Mouse (Mus musculus): ENCODE data around the gene Arhgap29. TPM values are rescaled to one million over a fixed set of nuclear protein-coding genes. Genes with fewer than 3 reads are reported as not detected.

The Arhgap29 gene
- polyA plus RNA-seq, 1 experiment from 2014 or later, result 18.0 TPM

- 62% methylated on average over 6 of the region's 6 CpGs for WGBS
- Histone ChIP-seq H3K4me3 (replicated peaks) (no peak overlapping the region), H3K27me3 (replicated peaks) (peaks cover 12% of the 10 kb centered on the region; the same call in 1 of the 2 replicates), H3K4me2 (no peak overlapping the region), H3K27ac (replicated peaks) (no peak overlapping the region), H3K4me1 (peaks cover 13% of the 10 kb centered on the region), H3K36me3 (no peaks in the 10 kb centered on the region), H3K9me3 (replicated peaks) (no peaks in the 10 kb centered on the region), H3K9ac (replicated peaks) (no peak overlapping the region)
- no peak for ATAC-seq (ENCODE audit: low FRiP score)
These were observed 2.2 kb upstream of the Arhgap29 start for GRCm38 (mm10) chr3:121950139-121950538.

GRCm38 (mm10) chr3:121951116-121951515 lies 1.2 kb upstream of the Arhgap29 start:
- H3K27me3 ChIP-seq (replicated peaks), result peaks cover 12% of the 10 kb centered on the region
- no peak overlapping the region for H3K9ac ChIP-seq (replicated peaks)
- H3K27ac ChIP-seq (replicated peaks), result no peak overlapping the region
- WGBS, result 91% methylated on average over 2 of the region's 2 CpGs
- H3K36me3 ChIP-seq, result no peaks in the 10 kb centered on the region
- no peak overlapping the region for H3K4me2 ChIP-seq
- no peak for ATAC-seq (ENCODE audit: low FRiP score)
- H3K4me1 ChIP-seq, result peaks cover 13% of the 10 kb centered on the region
- H3K9me3 ChIP-seq (replicated peaks), result no peaks in the 10 kb centered on the region
- H3K4me3 ChIP-seq (replicated peaks), result no peak overlapping the region

- peak overlapping the region; percentile 86 for H3K4me2 ChIP-seq
- H3K4me3 ChIP-seq (replicated peaks), result peak overlapping the region; percentile 58
- H3K27me3 ChIP-seq (replicated peaks), result peaks cover 12% of the 10 kb centered on the region
- ATAC-seq (ENCODE audit: low FRiP score), result peak; percentile 94
- peak overlapping the region; percentile 58 for H3K9ac ChIP-seq (replicated peaks)
- H3K27ac ChIP-seq (replicated peaks), result no peak overlapping the region
- no peaks in the 10 kb centered on the region for H3K36me3 ChIP-seq
- peaks cover 13% of the 10 kb centered on the region for H3K4me1 ChIP-seq
- WGBS, result under 1% methylated on average over 36 of the region's 44 CpGs
- H3K9me3 ChIP-seq (replicated peaks), result no peaks in the 10 kb centered on the region
These were observed 700 bp downstream of the Arhgap29 start for GRCm38 (mm10) chr3:121953049-121953432.

GRCm38 (mm10) chr3:121953433-121954161 lies 1.3 kb downstream of the Arhgap29 start:
- H3K27me3 ChIP-seq (replicated peaks), result peaks cover 12% of the 10 kb centered on the region
- H3K9me3 ChIP-seq (replicated peaks), result no peaks in the 10 kb centered on the region
- H3K4me1 ChIP-seq, result peaks cover 13% of the 10 kb centered on the region
- no peaks in the 10 kb centered on the region for H3K36me3 ChIP-seq
- peak overlapping the region; percentile 58 for H3K4me3 ChIP-seq (replicated peaks)
- ATAC-seq (ENCODE audit: low FRiP score), result peak; percentile 55; the same call in 1 of the 2 replicates
- H3K27ac ChIP-seq (replicated peaks), result no peak overlapping the region
- H3K9ac ChIP-seq (replicated peaks), result peak overlapping the region; percentile 58
- peak overlapping the region; percentile 86 for H3K4me2 ChIP-seq
- WGBS, result 1% methylated on average over 51 of the region's 53 CpGs

- Histone ChIP-seq H3K4me3 (replicated peaks) (peak overlapping the region; percentile 58), H3K9me3 (replicated peaks) (no peaks in the 10 kb centered on the region), H3K9ac (replicated peaks) (no peak overlapping the region), H3K27ac (replicated peaks) (no peak overlapping the region), H3K4me1 (peaks cover 13% of the 10 kb centered on the region), H3K4me2 (peak overlapping the region; percentile 86), H3K36me3 (no peaks in the 10 kb centered on the region), H3K27me3 (replicated peaks) (peaks cover 12% of the 10 kb centered on the region)
- no peak for ATAC-seq (ENCODE audit: low FRiP score)
- 53% methylated on average over 2 of the region's 2 CpGs for WGBS
These were observed 2.1 kb downstream of the Arhgap29 start for GRCm38 (mm10) chr3:121954421-121954820.

- 98% methylated on average over 4 of the region's 4 CpGs for WGBS
- peaks cover 12% of the 10 kb centered on the region for H3K27me3 ChIP-seq (replicated peaks)
- no peak overlapping the region for H3K4me3 ChIP-seq (replicated peaks)
- no peaks in the 10 kb centered on the region for H3K9me3 ChIP-seq (replicated peaks)
- no peak overlapping the region for H3K9ac ChIP-seq (replicated peaks)
- no peak overlapping the region for H3K27ac ChIP-seq (replicated peaks)
- no peak overlapping the region for H3K4me2 ChIP-seq
- no peaks in the 10 kb centered on the region for H3K36me3 ChIP-seq
- peaks cover 13% of the 10 kb centered on the region for H3K4me1 ChIP-seq
- no peak for ATAC-seq (ENCODE audit: low FRiP score)
These were observed 3.2 kb downstream of the Arhgap29 start for GRCm38 (mm10) chr3:121955527-121955926.

- no peak overlapping the region for H3K9ac ChIP-seq (replicated peaks)
- no peak overlapping the region for H3K4me2 ChIP-seq
- H3K4me3 ChIP-seq (replicated peaks), result no peak overlapping the region
- H3K36me3 ChIP-seq, result no peaks in the 10 kb centered on the region
- 88% methylated on average over 7 of the region's 7 CpGs for WGBS
- peaks cover 13% of the 10 kb centered on the region for H3K4me1 ChIP-seq
- H3K27me3 ChIP-seq (replicated peaks), result peaks cover 12% of the 10 kb centered on the region
- ATAC-seq (ENCODE audit: low FRiP score), result no peak
- H3K9me3 ChIP-seq (replicated peaks), result no peaks in the 10 kb centered on the region
- no peak overlapping the region for H3K27ac ChIP-seq (replicated peaks)
These were observed 4.4 kb downstream of the Arhgap29 start for GRCm38 (mm10) chr3:121956789-121957188.

GRCm38 (mm10) chr3:121957606-121958344 lies 5.4 kb downstream of the Arhgap29 start:
- 82% methylated on average over 2 of the region's 2 CpGs for WGBS
- Histone ChIP-seq H3K36me3 (no peaks in the 10 kb centered on the region), H3K4me1 (peaks cover 13% of the 10 kb centered on the region), H3K9ac (replicated peaks) (no peak overlapping the region), H3K27ac (replicated peaks) (no peak overlapping the region), H3K27me3 (replicated peaks) (peaks cover 8% of the 10 kb centered on the region), H3K4me2 (no peak overlapping the region), H3K4me3 (replicated peaks) (no peak overlapping the region), H3K9me3 (replicated peaks) (no peaks in the 10 kb centered on the region)
- ATAC-seq (ENCODE audit: low FRiP score), result no peak

GRCm38 (mm10) chr3:121964173-121964572 lies 11.8 kb downstream of the Arhgap29 start:
- Histone ChIP-seq H3K36me3 (no peaks in the 10 kb centered on the region), H3K27me3 (replicated peaks) (no peaks in the 10 kb centered on the region), H3K27ac (replicated peaks) (no peak overlapping the region), H3K9ac (replicated peaks) (no peak overlapping the region), H3K4me3 (replicated peaks) (no peak overlapping the region), H3K9me3 (replicated peaks) (no peaks in the 10 kb centered on the region), H3K4me1 (peaks cover 7% of the 10 kb centered on the region), H3K4me2 (no peak overlapping the region)
- ATAC-seq (ENCODE audit: low FRiP score), result 0 out of 2 replicates have a peak, but pooled peaks have one; percentile 26

GRCm38 (mm10) chr3:121967681-121968476 lies 15.5 kb downstream of the Arhgap29 start:
- no peak overlapping the region for H3K27ac ChIP-seq (replicated peaks)
- H3K9ac ChIP-seq (replicated peaks), result peak overlapping the region; percentile 47
- H3K4me3 ChIP-seq (replicated peaks), result peak overlapping the region; percentile 48
- peak overlapping the region; percentile 78 for H3K4me2 ChIP-seq
- 1% methylated on average over 33 of the region's 33 CpGs for WGBS
- no peaks in the 10 kb centered on the region for H3K36me3 ChIP-seq
- no peaks in the 10 kb centered on the region for H3K27me3 ChIP-seq (replicated peaks)
- no peaks in the 10 kb centered on the region for H3K9me3 ChIP-seq (replicated peaks)
- peak; percentile 99 for ATAC-seq (ENCODE audit: low FRiP score)
- peaks cover 7% of the 10 kb centered on the region for H3K4me1 ChIP-seq

GRCm38 (mm10) chr3:121968621-121969020 lies 16.3 kb downstream of the Arhgap29 start:
- Histone ChIP-seq H3K4me1 (peaks cover 7% of the 10 kb centered on the region), H3K4me2 (peak overlapping the region; percentile 78), H3K27me3 (replicated peaks) (no peaks in the 10 kb centered on the region), H3K27ac (replicated peaks) (no peak overlapping the region), H3K4me3 (replicated peaks) (peak overlapping the region; percentile 48), H3K9ac (replicated peaks) (0 out of 2 replicates have a peak overlapping the region, but pooled peaks have one; percentile 47), H3K36me3 (no peaks in the 10 kb centered on the region), H3K9me3 (replicated peaks) (no peaks in the 10 kb centered on the region)
- ATAC-seq (ENCODE audit: low FRiP score), result no peak
- WGBS, result 15% methylated on average over 8 of the region's 8 CpGs
